Mouse (Mus musculus) hindbrain, embryonic 11.5 days (tissue): ENCODE measurements at regions not wholly inside any gene's neighbourhood (a gene's known extent, or its start where the extent isn't known, plus 50 kb on each side); places are given as distances from the start of the nearest gene placed in this dataset.

Experiments
- ATAC-seq: fragments of 200-750 bp; cut with Nextera tagmentation; 2 replicates; pipeline ENCODE4 v1.8.0; 2017; ENCODE audit warnings: mild to moderate bottlenecking, moderate TSS enrichment, moderate library complexity; ENCODE audit not compliant: low FRiP score
- DNase-seq: peaks from one replicate; pipeline ENCODE4 v3.0.0-alpha.2; 2015; ENCODE audit warnings: low spot score
- H3K27ac ChIP-seq: fragments of 300-500 bp; sonication (generic); 2 replicates; pipeline ENCODE4 v1.5.1; 2014; ENCODE audit warnings: mild to moderate bottlenecking, low read depth, low read length
- H3K27me3 ChIP-seq: fragments of 300-500 bp; sonication (generic); 2 replicates; pipeline ENCODE4 v1.6.1; 2014; ENCODE audit warnings: mild to moderate bottlenecking, low read length, moderate library complexity, mixed read lengths; ENCODE audit not compliant: control insufficient read depth, insufficient read depth
- H3K36me3 ChIP-seq: fragments of 300-500 bp; sonication (generic); 2 replicates; pipeline ENCODE4 v1.6.1; 2014; ENCODE audit warnings: mild to moderate bottlenecking, low read length, moderate library complexity, mixed read lengths; ENCODE audit not compliant: control insufficient read depth, insufficient read depth
- H3K4me1 ChIP-seq: fragments of 300-500 bp; sonication (generic); replicated peaks from 2 replicates; pipeline ENCODE4 v1.6.1; 2014; ENCODE audit warnings: low read length, mixed read lengths; ENCODE audit not compliant: control insufficient read depth, insufficient read depth
- H3K4me2 ChIP-seq: fragments of 300-500 bp; sonication (generic); replicated peaks from 2 replicates; pipeline ENCODE4 v1.6.1; 2014; ENCODE audit warnings: mild to moderate bottlenecking, low read depth, low read length
- H3K4me3 ChIP-seq: fragments of 300-500 bp; sonication (generic); 2 replicates; pipeline ENCODE4 v1.5.1; 2014; ENCODE audit warnings: low read depth, low read length
- H3K9ac ChIP-seq: fragments of 300-500 bp; sonication (generic); 2 replicates; pipeline ENCODE4 v1.6.1; 2014; ENCODE audit warnings: low read depth, low read length
- H3K9me3 ChIP-seq: fragments of 300-500 bp; sonication (generic); 2 replicates; pipeline ENCODE4 v1.6.1; 2016; ENCODE audit warnings: low read length; ENCODE audit not compliant: control insufficient read depth
- WGBS: fragments of 180-500 bp; shearing (Covaris S2); extraction: QIAGEN DNeasy Blood & Tissue Kit; methylation state at CpG from one replicate; pipeline ENCODE4 v1.1.7; 2014; 5-methylcytosine and 5-hydroxymethylcytosine counted together

GRCm38 (mm10) chr12:25363341-25363740 is 266.4 kb upstream of the Id2 start:
- Histone ChIP-seq H3K9ac (no peak overlapping the region), H3K9me3 (no peaks in the 10 kb centered on the region), H3K4me2 (no peak overlapping the region), H3K27ac (no peak overlapping the region), H3K36me3 (no peaks in the 10 kb centered on the region), H3K27me3 (no peaks in the 10 kb centered on the region), H3K4me1 (no peaks in the 10 kb centered on the region), H3K4me3 (no peak overlapping the region)
- ATAC-seq (no peak), DNase-seq (no peak)
- WGBS = 87% methylated on average over 3 of the region's 3 CpGs

- Histone ChIP-seq H3K9ac (no peak overlapping the region), H3K9me3 (no peaks in the 10 kb centered on the region), H3K27ac (no peak overlapping the region), H3K4me1 (no peaks in the 10 kb centered on the region), H3K4me3 (no peak overlapping the region), H3K27me3 (no peaks in the 10 kb centered on the region), H3K36me3 (no peaks in the 10 kb centered on the region), H3K4me2 (no peak overlapping the region)
- 92% methylated on average over 4 of the region's 4 CpGs for WGBS
- ATAC-seq (no peak), DNase-seq (no peak)
These were observed 265.8 kb upstream of the Id2 start for GRCm38 (mm10) chr12:25362771-25363170.

- ATAC-seq (no peak), DNase-seq (no peak)
- no peak overlapping the region for H3K9ac ChIP-seq
- H3K27me3 ChIP-seq = no peaks in the 10 kb centered on the region
- H3K4me1 ChIP-seq = no peaks in the 10 kb centered on the region
- no peak overlapping the region for H3K27ac ChIP-seq
- H3K9me3 ChIP-seq = no peaks in the 10 kb centered on the region
- H3K36me3 ChIP-seq = no peaks in the 10 kb centered on the region
- no peak overlapping the region for H3K4me2 ChIP-seq
- 91% methylated on average over 2 of the region's 2 CpGs for WGBS
- no peak overlapping the region for H3K4me3 ChIP-seq
These were observed 263.8 kb upstream of the Id2 start for GRCm38 (mm10) chr12:25360726-25361125.

- no peaks in the 10 kb centered on the region for H3K36me3 ChIP-seq
- 98% methylated on average over 5 of the region's 5 CpGs for WGBS
- no peak overlapping the region for H3K9ac ChIP-seq
- ATAC-seq (no peak), DNase-seq (no peak)
- no peak overlapping the region for H3K27ac ChIP-seq
- no peak overlapping the region for H3K4me2 ChIP-seq
- H3K4me1 ChIP-seq = no peaks in the 10 kb centered on the region
- no peaks in the 10 kb centered on the region for H3K27me3 ChIP-seq
- H3K4me3 ChIP-seq = no peak overlapping the region
- H3K9me3 ChIP-seq = no peaks in the 10 kb centered on the region
These were observed 263.0 kb upstream of the Id2 start for GRCm38 (mm10) chr12:25359931-25360330.

- no peak overlapping the region for H3K9ac ChIP-seq
- ATAC-seq (no peak), DNase-seq (no peak)
- H3K9me3 ChIP-seq = no peaks in the 10 kb centered on the region
- no peaks in the 10 kb centered on the region for H3K36me3 ChIP-seq
- H3K4me2 ChIP-seq = no peak overlapping the region
- no peak overlapping the region for H3K27ac ChIP-seq
- H3K4me3 ChIP-seq = no peak overlapping the region
- H3K27me3 ChIP-seq = no peaks in the 10 kb centered on the region
- no peaks in the 10 kb centered on the region for H3K4me1 ChIP-seq
- 88% methylated on average over 8 of the region's 8 CpGs for WGBS
These were observed 262.0 kb upstream of the Id2 start for GRCm38 (mm10) chr12:25358846-25359525.

GRCm38 (mm10) chr12:25356774-25357173 is 259.8 kb upstream of the Id2 start:
- ATAC-seq = no peak
- no peak overlapping the region for H3K4me3 ChIP-seq
- H3K27ac ChIP-seq = no peak overlapping the region
- no peaks in the 10 kb centered on the region for H3K36me3 ChIP-seq
- WGBS = 84% methylated on average over 2 of the region's 2 CpGs
- no peak for DNase-seq
- H3K4me1 ChIP-seq = no peaks in the 10 kb centered on the region
- no peaks in the 10 kb centered on the region for H3K27me3 ChIP-seq
- no peak overlapping the region for H3K4me2 ChIP-seq
- no peak overlapping the region for H3K9ac ChIP-seq
- H3K9me3 ChIP-seq = no peaks in the 10 kb centered on the region

GRCm38 (mm10) chr12:25355217-25355616 is 258.3 kb upstream of the Id2 start:
- no peak overlapping the region for H3K27ac ChIP-seq
- H3K4me1 ChIP-seq = no peaks in the 10 kb centered on the region
- no peaks in the 10 kb centered on the region for H3K9me3 ChIP-seq
- ATAC-seq (no peak), DNase-seq (no peak)
- H3K27me3 ChIP-seq = no peaks in the 10 kb centered on the region
- WGBS = 93% methylated on average over 1 of the region's 1 CpGs
- H3K9ac ChIP-seq = no peak overlapping the region
- H3K4me3 ChIP-seq = no peak overlapping the region
- H3K36me3 ChIP-seq = no peaks in the 10 kb centered on the region
- no peak overlapping the region for H3K4me2 ChIP-seq

GRCm38 (mm10) chr12:25353402-25353896 is 256.5 kb upstream of the Id2 start:
- DNase-seq = no peak
- no peak overlapping the region for H3K4me3 ChIP-seq
- no peak overlapping the region for H3K4me2 ChIP-seq
- 0 out of 2 replicates have a peak, but pooled peaks have one; percentile 4 for ATAC-seq
- WGBS = 72% methylated on average over 10 of the region's 10 CpGs
- H3K36me3 ChIP-seq = no peaks in the 10 kb centered on the region
- H3K27me3 ChIP-seq = no peaks in the 10 kb centered on the region
- no peaks in the 10 kb centered on the region for H3K4me1 ChIP-seq
- H3K27ac ChIP-seq = no peak overlapping the region
- H3K9ac ChIP-seq = no peak overlapping the region
- no peaks in the 10 kb centered on the region for H3K9me3 ChIP-seq

- no peak overlapping the region for H3K27ac ChIP-seq
- no peaks in the 10 kb centered on the region for H3K36me3 ChIP-seq
- no peak overlapping the region for H3K9ac ChIP-seq
- no peak for DNase-seq
- no peaks in the 10 kb centered on the region for H3K4me1 ChIP-seq
- no peaks in the 10 kb centered on the region for H3K27me3 ChIP-seq
- no peaks in the 10 kb centered on the region for H3K9me3 ChIP-seq
- H3K4me3 ChIP-seq = no peak overlapping the region
- ATAC-seq = no peak
- H3K4me2 ChIP-seq = no peak overlapping the region
These were observed 255.2 kb upstream of the Id2 start for GRCm38 (mm10) chr12:25352160-25352559.
